Mouse (Mus musculus): Measurements from ENCODE around the gene Rab7b. TPM values are rescaled to one million over a fixed set of nuclear protein-coding genes. Genes with fewer than 3 reads are reported as not detected.

Rab7b gene
- polyA plus RNA-seq, 1 experiment, result 3.1 TPM

DNA sequence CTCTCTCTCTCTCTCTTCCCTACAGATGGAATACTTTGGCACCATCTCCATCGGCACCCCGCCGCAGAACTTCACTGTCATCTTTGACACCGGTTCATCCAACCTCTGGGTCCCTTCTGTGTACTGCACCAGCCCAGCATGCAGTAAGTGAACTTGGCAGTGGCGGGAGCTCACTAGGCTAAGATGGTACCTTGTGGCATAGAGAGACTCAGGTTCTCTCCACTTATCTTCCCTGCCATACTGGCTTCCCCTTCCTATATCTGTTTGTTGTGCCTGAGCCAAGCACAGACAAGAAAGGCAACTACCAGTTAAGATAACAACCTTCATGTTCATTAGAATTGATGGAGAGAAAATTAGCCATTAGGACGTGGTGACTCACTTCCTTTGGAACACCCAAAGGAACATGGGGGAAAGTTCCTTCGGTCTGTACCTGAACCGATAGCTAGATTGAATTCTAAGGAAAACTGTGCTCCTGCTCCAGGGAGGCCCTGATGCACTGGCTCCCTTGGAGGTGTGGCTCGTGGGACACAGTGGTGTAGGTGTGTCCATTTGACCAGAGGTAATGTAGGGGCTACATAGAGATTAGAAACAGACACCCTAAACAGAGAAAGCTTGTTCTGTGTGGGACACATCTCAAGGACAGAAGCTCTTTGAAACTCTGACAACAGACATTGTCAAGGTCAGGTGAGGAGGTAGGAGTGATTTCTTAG, 25.1 kb upstream of the Rab7b start:
- TF ChIP-seq CTCF (IDR thresholded peaks at IDR 0.05; ENCODE audit: low read depth, low read length), result no peak
- no peak for TF ChIP-seq EP300 (IDR thresholded peaks at IDR 0.05; ENCODE audit: insufficient read depth, low read depth, low read length)
- no peak for TF ChIP-seq POLR2A (IDR thresholded peaks at IDR 0.05; ENCODE audit: insufficient read depth, low read length)
- Histone ChIP-seq H3K4me3 (ENCODE audit: low read depth, low read length) (no peak overlapping the region), H3K27me3 (ENCODE audit: control insufficient read depth, insufficient read depth, low read length, poor library complexity, severe bottlenecking) (no peaks in the 10 kb centered on the region), H3K9me3 (replicated peaks; ENCODE audit: control insufficient read depth, insufficient read depth, low read length, poor library complexity, severe bottlenecking) (no peaks in the 10 kb centered on the region), H3K36me3 (ENCODE audit: control insufficient read depth, insufficient read depth, low read length, poor library complexity, severe bottlenecking) (no peaks in the 10 kb centered on the region), H3K27ac (ENCODE audit: insufficient read depth, low read length) (no peak overlapping the region), H3K4me1 (ENCODE audit: control insufficient read depth, insufficient read depth, low read length) (no peaks in the 10 kb centered on the region), H3K9ac (ENCODE audit: low read depth, poor library complexity, severe bottlenecking) (no peak overlapping the region)

DNA sequence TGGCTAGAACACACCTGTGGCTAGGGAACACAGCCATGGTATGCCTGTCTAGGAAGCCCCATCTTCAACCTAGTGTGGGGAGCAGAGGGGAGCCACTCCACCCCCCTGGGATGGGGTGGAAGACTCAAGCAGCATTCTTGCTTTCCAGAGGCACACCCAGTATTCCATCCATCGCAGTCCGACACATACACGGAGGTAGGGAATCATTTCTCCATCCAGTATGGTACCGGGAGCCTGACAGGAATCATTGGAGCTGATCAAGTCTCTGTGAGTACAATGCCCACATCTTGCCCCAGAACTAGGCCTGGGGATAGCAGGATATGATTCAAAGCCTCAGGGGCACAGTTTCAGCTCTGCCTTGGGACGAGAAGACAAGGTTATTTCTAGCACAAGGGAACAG, 24.4 kb upstream of the Rab7b start:
- Histone ChIP-seq H3K4me1 (ENCODE audit: control insufficient read depth, insufficient read depth, low read length) (no peaks in the 10 kb centered on the region), H3K27me3 (ENCODE audit: control insufficient read depth, insufficient read depth, low read length, poor library complexity, severe bottlenecking) (no peaks in the 10 kb centered on the region), H3K36me3 (ENCODE audit: control insufficient read depth, insufficient read depth, low read length, poor library complexity, severe bottlenecking) (no peaks in the 10 kb centered on the region), H3K27ac (ENCODE audit: insufficient read depth, low read length) (no peak overlapping the region), H3K9ac (ENCODE audit: low read depth, poor library complexity, severe bottlenecking) (no peak overlapping the region), H3K4me3 (ENCODE audit: low read depth, low read length) (no peak overlapping the region), H3K9me3 (replicated peaks; ENCODE audit: control insufficient read depth, insufficient read depth, low read length, poor library complexity, severe bottlenecking) (no peaks in the 10 kb centered on the region)
- TF ChIP-seq CTCF (IDR thresholded peaks at IDR 0.05; ENCODE audit: low read depth, low read length), result no peak
- TF ChIP-seq POLR2A (IDR thresholded peaks at IDR 0.05; ENCODE audit: insufficient read depth, low read length), result no peak
- TF ChIP-seq EP300 (IDR thresholded peaks at IDR 0.05; ENCODE audit: insufficient read depth, low read depth, low read length), result no peak

DNA sequence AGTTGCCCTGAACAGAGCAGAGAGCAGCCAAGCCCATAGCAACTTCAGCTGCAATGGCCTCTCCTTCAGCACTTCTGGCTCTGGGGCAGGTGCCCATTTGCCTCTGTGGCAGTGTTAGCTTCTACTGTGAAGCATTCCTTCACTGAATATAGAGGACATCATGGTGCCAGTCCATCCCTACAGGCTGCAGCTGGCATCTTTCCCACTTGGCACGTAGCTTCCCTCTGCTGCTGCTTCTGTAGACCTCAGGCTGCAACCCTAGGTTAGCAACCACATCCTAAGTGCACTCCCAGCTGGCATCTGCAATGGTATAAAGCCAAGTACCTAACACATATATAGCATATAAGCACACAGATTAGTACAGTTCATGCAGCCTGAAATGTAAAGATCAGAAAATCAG, 22.6 kb upstream of the Rab7b start:
- H3K27me3 ChIP-seq (ENCODE audit: control insufficient read depth, insufficient read depth, low read length, poor library complexity, severe bottlenecking), result no peaks in the 10 kb centered on the region; the same call in 1 of the 2 replicates
- H3K4me1 ChIP-seq (ENCODE audit: control insufficient read depth, insufficient read depth, low read length), result no peaks in the 10 kb centered on the region
- H3K27ac ChIP-seq (ENCODE audit: insufficient read depth, low read length), result no peak overlapping the region
- no peak overlapping the region for H3K9ac ChIP-seq (ENCODE audit: low read depth, poor library complexity, severe bottlenecking)
- no peak for TF ChIP-seq POLR2A (IDR thresholded peaks at IDR 0.05; ENCODE audit: insufficient read depth, low read length)
- no peak for TF ChIP-seq CTCF (IDR thresholded peaks at IDR 0.05; ENCODE audit: low read depth, low read length)
- no peaks in the 10 kb centered on the region for H3K9me3 ChIP-seq (replicated peaks; ENCODE audit: control insufficient read depth, insufficient read depth, low read length, poor library complexity, severe bottlenecking)
- H3K4me3 ChIP-seq (ENCODE audit: low read depth, low read length), result no peak overlapping the region
- H3K36me3 ChIP-seq (ENCODE audit: control insufficient read depth, insufficient read depth, low read length, poor library complexity, severe bottlenecking), result no peaks in the 10 kb centered on the region

DNA sequence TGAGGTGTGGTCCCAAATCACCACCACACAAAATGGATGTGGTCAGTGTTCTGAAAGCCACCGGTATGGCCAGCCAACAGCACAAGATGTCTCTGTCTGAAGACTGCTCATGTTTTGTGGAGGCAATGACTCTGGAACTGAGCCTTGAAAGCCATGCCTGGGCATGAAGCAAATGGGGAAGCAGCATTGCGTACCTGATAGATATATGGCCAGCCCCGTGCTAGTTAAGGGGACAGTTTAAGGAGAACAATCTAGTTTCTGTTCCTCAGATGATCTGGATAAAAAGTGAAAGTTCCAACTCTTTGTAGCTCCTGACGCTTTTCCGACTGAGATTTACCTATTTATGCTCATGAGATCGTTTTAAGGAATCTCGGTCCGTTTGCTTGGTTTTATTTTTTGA, 17.4 kb upstream of the Rab7b start:
- Histone ChIP-seq H3K36me3 (ENCODE audit: control insufficient read depth, insufficient read depth, low read length, poor library complexity, severe bottlenecking) (no peaks in the 10 kb centered on the region), H3K27me3 (ENCODE audit: control insufficient read depth, insufficient read depth, low read length, poor library complexity, severe bottlenecking) (no peaks in the 10 kb centered on the region; the same call in 1 of the 2 replicates), H3K4me1 (ENCODE audit: control insufficient read depth, insufficient read depth, low read length) (no peaks in the 10 kb centered on the region), H3K9me3 (replicated peaks; ENCODE audit: control insufficient read depth, insufficient read depth, low read length, poor library complexity, severe bottlenecking) (no peaks in the 10 kb centered on the region), H3K4me3 (ENCODE audit: low read depth, low read length) (no peak overlapping the region), H3K27ac (ENCODE audit: insufficient read depth, low read length) (no peak overlapping the region), H3K9ac (ENCODE audit: low read depth, poor library complexity, severe bottlenecking) (no peak overlapping the region)
- TF ChIP-seq EP300 (IDR thresholded peaks at IDR 0.05; ENCODE audit: insufficient read depth, low read depth, low read length), result no peak
- TF ChIP-seq CTCF (IDR thresholded peaks at IDR 0.05; ENCODE audit: low read depth, low read length), result no peak
- TF ChIP-seq POLR2A (IDR thresholded peaks at IDR 0.05; ENCODE audit: insufficient read depth, low read length), result no peak

DNA sequence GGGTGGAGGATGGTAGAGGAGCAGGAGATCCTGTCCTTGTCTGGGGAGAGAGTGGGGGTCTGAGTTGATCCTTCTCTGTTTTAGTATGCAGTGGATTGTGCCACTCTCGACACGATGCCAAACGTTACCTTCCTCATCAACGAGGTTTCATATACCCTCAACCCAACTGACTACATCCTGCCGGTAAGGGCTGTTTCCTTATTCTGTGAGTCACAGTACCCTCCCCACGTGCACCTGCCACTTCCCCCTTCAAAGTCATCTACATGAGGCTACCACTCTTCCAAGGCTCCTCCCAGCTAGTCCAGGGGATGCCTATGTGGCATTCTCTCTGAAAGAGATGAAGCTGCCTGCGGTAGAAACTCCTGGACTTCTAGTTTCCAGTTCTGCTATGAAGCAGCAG, 16.1 kb upstream of the Rab7b start:
- Histone ChIP-seq H3K27me3 (ENCODE audit: control insufficient read depth, insufficient read depth, low read length, poor library complexity, severe bottlenecking) (no peaks in the 10 kb centered on the region; the same call in 1 of the 2 replicates), H3K4me3 (ENCODE audit: low read depth, low read length) (no peak overlapping the region), H3K4me1 (ENCODE audit: control insufficient read depth, insufficient read depth, low read length) (no peaks in the 10 kb centered on the region), H3K36me3 (ENCODE audit: control insufficient read depth, insufficient read depth, low read length, poor library complexity, severe bottlenecking) (no peaks in the 10 kb centered on the region), H3K27ac (ENCODE audit: insufficient read depth, low read length) (no peak overlapping the region), H3K9me3 (replicated peaks; ENCODE audit: control insufficient read depth, insufficient read depth, low read length, poor library complexity, severe bottlenecking) (no peaks in the 10 kb centered on the region), H3K9ac (ENCODE audit: low read depth, poor library complexity, severe bottlenecking) (no peak overlapping the region)
- no peak for TF ChIP-seq CTCF (IDR thresholded peaks at IDR 0.05; ENCODE audit: low read depth, low read length)
- TF ChIP-seq POLR2A (IDR thresholded peaks at IDR 0.05; ENCODE audit: insufficient read depth, low read length), result no peak
- TF ChIP-seq EP300 (IDR thresholded peaks at IDR 0.05; ENCODE audit: insufficient read depth, low read depth, low read length), result no peak

DNA sequence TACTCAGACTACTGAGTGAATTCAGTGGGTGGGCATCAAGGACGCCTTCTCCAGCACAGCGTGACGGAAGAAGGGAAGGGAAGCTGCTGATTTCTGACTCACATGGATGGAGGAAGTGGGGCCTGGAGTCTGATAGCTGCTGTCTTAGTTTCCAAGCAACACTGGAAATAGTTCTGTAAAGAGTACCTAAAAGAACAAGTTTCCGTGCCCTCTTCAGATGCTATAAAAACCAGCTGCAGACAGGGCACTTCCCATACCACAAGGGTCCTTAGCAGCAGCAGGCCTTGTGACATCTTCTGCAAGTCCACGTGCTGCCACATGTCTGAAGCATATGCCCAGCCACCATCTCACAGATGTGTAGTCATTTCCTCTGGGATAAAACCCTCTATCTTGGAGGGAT, 8.9 kb upstream of the Rab7b start:
- H3K27ac ChIP-seq (ENCODE audit: insufficient read depth, low read length), result no peak overlapping the region
- H3K27me3 ChIP-seq (ENCODE audit: control insufficient read depth, insufficient read depth, low read length, poor library complexity, severe bottlenecking), result no peaks in the 10 kb centered on the region
- H3K4me1 ChIP-seq (ENCODE audit: control insufficient read depth, insufficient read depth, low read length), result no peaks in the 10 kb centered on the region
- no peaks in the 10 kb centered on the region for H3K36me3 ChIP-seq (ENCODE audit: control insufficient read depth, insufficient read depth, low read length, poor library complexity, severe bottlenecking)
- TF ChIP-seq POLR2A (IDR thresholded peaks at IDR 0.05; ENCODE audit: insufficient read depth, low read length) (no peak), EP300 (IDR thresholded peaks at IDR 0.05; ENCODE audit: insufficient read depth, low read depth, low read length) (no peak), CTCF (IDR thresholded peaks at IDR 0.05; ENCODE audit: low read depth, low read length) (no peak)
- H3K4me3 ChIP-seq (ENCODE audit: low read depth, low read length), result no peak overlapping the region
- no peak overlapping the region for H3K9ac ChIP-seq (ENCODE audit: low read depth, poor library complexity, severe bottlenecking)
- no peaks in the 10 kb centered on the region for H3K9me3 ChIP-seq (replicated peaks; ENCODE audit: control insufficient read depth, insufficient read depth, low read length, poor library complexity, severe bottlenecking)
